10 mouse cellular contexts compared by ENCODE assay signal in the genomic region with DNA sequence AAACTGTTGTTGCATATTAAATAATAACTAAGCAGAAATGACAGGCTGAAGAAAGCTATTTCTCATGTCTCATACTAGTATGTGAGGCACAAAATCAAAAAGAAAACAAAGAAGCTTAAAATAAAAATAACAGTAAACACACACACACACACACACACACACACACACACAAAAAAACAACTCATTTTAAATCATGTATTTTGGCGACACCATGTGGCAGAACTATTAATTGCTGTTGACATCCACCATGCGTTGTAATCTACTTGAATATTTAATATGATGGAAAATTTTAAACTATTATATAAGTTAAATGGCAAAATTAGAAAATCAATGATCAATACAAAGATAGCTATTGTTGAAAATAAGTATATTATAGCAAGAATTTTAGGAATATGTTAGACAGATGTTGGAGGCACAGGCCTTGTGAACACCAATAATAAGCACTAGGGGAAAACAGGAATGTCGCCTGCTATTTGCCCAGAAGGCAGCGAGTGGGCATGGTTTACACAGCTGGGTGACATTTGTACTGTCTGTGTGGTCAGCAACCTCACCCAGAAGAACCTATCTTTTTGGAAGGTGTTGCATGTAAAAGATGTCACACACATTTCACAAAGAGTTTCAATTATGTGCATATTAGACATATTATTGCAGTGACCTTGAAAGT. TPM values are rescaled to one million over a fixed set of nuclear protein-coding genes. Genes with fewer than 3 reads are reported as not detected.
A peak's percentile ranks its signal among the peaks of the same experiment; 100 is the strongest.
DNase-seq lines count a peak whose midpoint lies in the region; TF ChIP-seq lines count a peak whose summit lies in the region.
"Had no signal": no experiment of that assay in that cellular context is flagged by ENCODE, and none has a peak within 500 bp of the region (broad histone marks: within the 10 kb centered on the region; RNA-seq: fewer than 3 reads in every experiment).

No protein-coding gene starts in this region.

- H3K27ac ChIP-seq in gastrocnemius, adult 2 months, result no peak overlapping the region
- no peak overlapping the region for H3K27ac ChIP-seq in cortical plate, adult 2 months (ENCODE audit: insufficient read depth, low read length)
- no peak overlapping the region for H3K27ac ChIP-seq in left cerebral cortex, adult 2 months
- H3K27ac ChIP-seq in thymus, adult 2 months (ENCODE audit: control insufficient read depth, insufficient read depth, low read length), result no peak overlapping the region
- H3K27ac ChIP-seq: heart, embryonic 15.5 days; lung, embryonic 15.5 days had no signal

- H3K4me1 ChIP-seq in cortical plate, adult 2 months (ENCODE audit: control insufficient read depth, insufficient read depth, low read length), result no peaks in the 10 kb centered on the region
- no peaks in the 10 kb centered on the region for H3K4me1 ChIP-seq in thymus, adult 2 months (replicated peaks; ENCODE audit: control insufficient read depth, insufficient read depth, low read length)
- H3K4me1 ChIP-seq: heart, embryonic 15.5 days; lung, embryonic 15.5 days had no signal

- intact Hi-C loops in gastrocnemius, adult 2 months (cut with DNase I), result loop anchor here (2.0 kb wide), 1 partner anchor 493 kb away; no protein-coding TSS in a partner anchor
- intact Hi-C loops in gastrocnemius, postnatal 36 days (cut with DNase I), result loop anchor here (2.0 kb wide), 1 partner anchor 491 kb away; no protein-coding TSS in a partner anchor
- intact Hi-C loops in left cerebral cortex, adult 2 months (cut with DNase I), result loop anchor here (1.0 to 5.0 kb wide), 3 partner anchors 450 to 860 kb away; no protein-coding TSS in a partner anchor

- H3K36me3 ChIP-seq in thymus, adult 2 months (ENCODE audit: control insufficient read depth, insufficient read depth, low read length), result no peaks in the 10 kb centered on the region
- H3K36me3 ChIP-seq: heart, embryonic 15.5 days; lung, embryonic 15.5 days had no signal

- no peak overlapping the region for H3K4me3 ChIP-seq in gastrocnemius, adult 2 months
- H3K4me3 ChIP-seq in cortical plate, adult 2 months (ENCODE audit: insufficient read depth, low read length), result no peak overlapping the region
- no peak overlapping the region for H3K4me3 ChIP-seq in left cerebral cortex, adult 2 months
- H3K4me3 ChIP-seq in thymus, adult 2 months (ENCODE audit: control insufficient read depth, insufficient read depth, low read length), result no peak overlapping the region
- H3K4me3 ChIP-seq: heart, embryonic 15.5 days; lung, embryonic 15.5 days had no signal

- WGBS in thymus, adult 2 months, result 42% methylated on average over 4 of the region's 4 CpGs

- DNase-seq in gastrocnemius, adult 2 months, result no peak
- DNase-seq in gastrocnemius, postnatal 36 days, result no peak
- peak; percentile 56 for DNase-seq in testis, postnatal 10 days (ENCODE audit: low spot score)
- DNase-seq in testis, postnatal 14 days (ENCODE audit: low spot score), result no peak
- DNase-seq in left cerebral cortex, adult 2 months (ENCODE audit: extremely low spot score in 1 of 2, low spot score in 2 of 2), result peak in 1 of 2 experiments; percentile 28
- no peak for DNase-seq in thymus, adult 2 months
- no peak for DNase-seq in urinary bladder, postnatal 36 days (ENCODE audit: low spot score in 2 of 2)

- peak; percentile 48 for TF ChIP-seq CTCF in gastrocnemius, adult 2 months (IDR thresholded peaks at IDR 0.05)
- 0 out of 2 replicates have a peak, but pooled peaks have one; percentile 10 for TF ChIP-seq CTCF in cortical plate, adult 2 months (IDR thresholded peaks at IDR 0.05; ENCODE audit: extremely low read depth, insufficient read depth, low read length)
- peak; percentile 57 for TF ChIP-seq CTCF in left cerebral cortex, adult 2 months (IDR thresholded peaks at IDR 0.05)
- no peak for TF ChIP-seq CTCF in thymus, adult 2 months (IDR thresholded peaks at IDR 0.05; ENCODE audit: borderline replicate concordance, control insufficient read depth, extremely low read depth, insufficient read depth, low read length, poor library complexity)

- H3K27me3 ChIP-seq in thymus, adult 2 months (ENCODE audit: control insufficient read depth, insufficient read depth, low read length), result no peaks in the 10 kb centered on the region
- H3K27me3 ChIP-seq: heart, embryonic 15.5 days; lung, embryonic 15.5 days had no signal

- TF ChIP-seq POLR2A in cortical plate, adult 2 months (IDR thresholded peaks at IDR 0.05; ENCODE audit: extremely low read depth, insufficient read depth, low read length), result no peak
- TF ChIP-seq POLR2A in thymus, adult 2 months (IDR thresholded peaks at IDR 0.05; ENCODE audit: control insufficient read depth, extremely low read depth, insufficient read depth, low read length, poor library complexity), result no peak

RNA-seq across cellular contexts. Expression of gene Rbm46, which starts 18.7 kb away (rescaled TPM):
- under 1 TPM; 0.11 to 0.18 TPM for total RNA-seq in gastrocnemius, adult 2 months (2021)
- not detected for total RNA-seq in gastrocnemius, postnatal 36 days (2021)
- 0.23 and 0.26 TPM in 2 replicates for polyA plus RNA-seq in cortical plate, adult 2 months (2012; rRNA removed)
- under 1 TPM; 0.25 to 0.47 TPM for total RNA-seq in left cerebral cortex, adult 2 months (2021)
- not detected in 2 replicates for polyA plus RNA-seq in thymus, adult 2 months (2012; rRNA removed)

RNA-seq across cellular contexts. Expression of gene Lrat, which starts 46.2 kb away (rescaled TPM):
- under 1 TPM in 1 of 2 experiments, not detected in 1; 0.05 TPM for total RNA-seq in gastrocnemius, adult 2 months (2021)
- total RNA-seq in gastrocnemius, postnatal 36 days (2021), result not detected
- polyA plus RNA-seq in cortical plate, adult 2 months (2012; rRNA removed), result 0.04 and 0.08 TPM in 2 replicates
- total RNA-seq in left cerebral cortex, adult 2 months (2021), result under 1 TPM in 1 of 2 experiments, not detected in 1; 0.11 TPM
- polyA plus RNA-seq in thymus, adult 2 months (2012; rRNA removed), result 0.15 and 0.22 TPM in 2 replicates
